Mouse (Mus musculus): ENCODE data around the gene Gpr31b.
"Not testable (repeated sequence)": the region's sequence is repeated elsewhere in the genome, so short reads cannot be mapped to it uniquely, and the experiment has no call there.

Gene Gpr31b

DNA sequence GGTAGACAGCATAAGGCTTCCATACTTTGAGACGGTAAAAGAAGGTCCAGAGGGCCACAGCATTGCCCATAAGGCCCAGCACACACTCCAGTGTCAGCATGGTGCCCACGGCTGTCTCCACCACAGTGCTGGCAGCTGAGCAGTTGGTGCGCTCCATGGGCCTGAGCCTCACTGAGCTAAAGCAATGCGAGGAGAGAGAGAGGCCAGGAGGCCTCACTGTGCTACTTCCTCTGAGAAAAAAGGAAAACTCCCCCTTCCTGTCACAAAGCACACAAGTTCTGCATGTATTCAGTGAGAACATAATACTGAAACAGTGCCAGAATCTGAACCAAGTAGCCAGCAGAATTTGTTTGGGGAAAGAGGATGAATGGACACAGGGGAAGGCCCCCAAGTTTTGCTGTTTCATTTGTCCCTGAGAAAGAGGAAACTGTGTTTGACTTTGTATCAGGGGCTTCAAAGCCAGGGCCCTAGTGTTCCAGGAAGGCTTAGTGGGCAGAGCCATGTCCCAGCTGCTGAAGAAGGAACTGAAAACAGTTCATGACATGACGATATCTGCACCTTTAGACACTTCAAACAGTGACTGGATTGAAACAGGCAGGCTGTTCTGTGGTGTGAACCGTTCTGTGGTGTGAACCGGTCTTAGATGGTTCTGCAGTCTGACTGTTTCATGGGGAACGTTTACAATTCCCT is at the start of gene Gpr31b:
Gene Gpr31b, minus strand, starts transcription at position 173 of the 690 bp plus-strand sequence.
- not testable (repeated sequence) for DNase-seq (ENCODE audit: low read depth, low spot score)

GRCm38 (mm10) chr17:13092960-13093359 is 40.9 kb upstream of the Gpr31b start:
- DNase-seq (ENCODE audit: low read depth, low spot score) = not testable (repeated sequence)

DNA sequence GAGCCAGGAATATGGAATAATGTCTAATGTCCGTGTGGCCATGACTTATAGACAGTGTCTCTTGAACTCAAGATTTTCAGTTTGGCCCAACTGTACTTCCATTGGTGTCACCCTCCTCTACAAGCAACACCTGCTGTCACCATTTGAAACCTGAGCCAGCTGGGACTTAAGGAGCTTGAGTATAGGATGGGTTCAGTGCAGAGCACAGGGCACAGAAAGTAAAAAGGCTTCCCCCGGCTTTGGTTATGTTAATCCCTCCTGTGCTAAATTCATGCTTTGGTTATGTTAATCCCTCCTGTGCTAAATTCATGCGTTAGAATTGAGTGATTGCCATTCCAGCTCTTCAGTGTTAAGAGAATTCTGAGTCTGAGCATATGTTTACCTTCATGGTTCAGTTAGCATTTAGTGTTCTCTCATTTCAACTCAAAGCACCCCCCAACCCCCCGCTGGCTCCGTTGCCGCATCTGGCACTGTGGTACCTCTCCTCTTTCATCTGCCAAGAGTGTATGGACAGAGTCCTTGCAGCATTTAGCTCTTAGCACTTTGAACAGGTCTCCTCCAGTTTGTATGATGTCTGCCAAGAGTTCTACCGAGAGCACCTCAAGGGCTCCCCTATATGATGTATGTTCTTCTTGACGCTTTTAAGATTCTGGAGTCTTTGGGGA is 40.1 kb upstream of the Gpr31b start:
- DNase-seq (ENCODE audit: low read depth, low spot score) = not testable (repeated sequence)

DNA sequence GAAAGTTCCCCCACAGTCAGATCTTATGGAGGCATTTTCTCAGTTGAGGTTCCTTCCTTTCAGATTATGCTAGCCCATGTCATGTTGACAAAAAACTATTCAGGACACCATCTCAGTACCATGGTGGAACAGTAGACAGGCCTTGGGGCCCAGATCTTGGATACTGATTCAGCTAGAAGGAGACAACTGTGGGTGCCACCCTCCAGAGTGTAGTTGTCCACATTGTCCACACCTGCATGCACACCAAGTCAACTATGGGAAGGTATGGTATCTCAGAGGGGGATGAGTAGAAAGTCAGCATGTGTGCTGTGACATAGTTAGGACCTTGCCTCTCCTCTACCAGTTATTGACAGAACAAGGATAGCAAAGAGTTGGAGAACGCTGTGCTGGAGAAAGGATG is 39.4 kb upstream of the Gpr31b start:
- not testable (repeated sequence) for DNase-seq (ENCODE audit: low read depth, low spot score)

GRCm38 (mm10) chr17:13069227-13069626 is 17.1 kb upstream of the Gpr31b start:
- DNase-seq (ENCODE audit: low read depth, low spot score) = not testable (repeated sequence)

DNA sequence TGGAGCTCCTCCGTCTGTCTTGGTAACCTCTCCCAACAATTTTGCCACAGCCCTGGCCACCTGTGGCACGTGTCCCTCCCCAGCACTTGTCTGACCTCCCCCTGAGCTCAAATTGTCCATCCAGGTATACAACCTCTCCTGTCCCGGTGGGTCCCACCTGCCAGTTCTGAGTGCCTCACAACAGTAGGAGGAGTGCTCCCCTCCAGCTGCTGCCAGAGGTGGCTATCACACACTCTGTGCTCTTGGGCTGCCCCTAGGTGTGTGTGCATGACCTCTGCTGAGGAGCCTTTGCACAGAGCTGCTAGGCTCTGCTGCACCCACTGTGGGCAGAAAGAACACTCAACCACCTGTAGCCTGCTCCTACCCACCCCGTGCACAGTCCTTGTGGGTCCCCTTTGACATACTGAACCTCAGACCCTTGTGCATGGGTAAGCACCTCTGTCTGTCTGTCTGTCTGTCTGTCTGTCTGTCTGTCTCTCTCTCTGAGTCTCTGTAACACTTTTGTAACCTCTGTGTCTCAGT is 15.8 kb upstream of the Gpr31b start:
- not testable (repeated sequence) for DNase-seq (ENCODE audit: low read depth, low spot score)

DNA sequence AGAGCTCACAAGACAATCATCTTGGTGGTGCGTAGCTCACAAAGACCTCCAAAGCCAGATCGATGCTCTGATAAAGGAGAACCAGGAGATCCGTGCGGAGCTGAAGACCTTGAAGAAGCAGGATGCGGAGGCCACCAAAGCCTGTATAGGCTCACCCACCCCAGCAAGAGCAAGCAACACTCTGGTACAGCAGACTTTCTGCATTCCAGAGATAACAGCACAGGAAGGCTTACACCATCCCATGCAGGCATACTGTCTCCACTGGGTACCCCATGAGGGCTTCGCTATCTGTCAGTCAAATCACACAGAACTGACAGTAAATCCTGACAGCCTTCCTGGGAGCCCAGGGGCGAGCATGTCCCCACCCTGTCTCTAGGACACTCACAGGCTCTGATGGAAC is 10.8 kb upstream of the Gpr31b start:
- DNase-seq (ENCODE audit: low read depth, low spot score) = not testable (repeated sequence)

- not testable (repeated sequence) for DNase-seq (ENCODE audit: low read depth, low spot score)
These were observed 8.7 kb upstream of the Gpr31b start, which contains the start of gene Tcp10b for GRCm38 (mm10) chr17:13060804-13061203. Gene Tcp10b, plus strand, starts transcription at chr17:13061104.

- peak; percentile 77 for DNase-seq (ENCODE audit: low read depth, low spot score)
These were observed 8.0 kb downstream of the Gpr31b start for GRCm38 (mm10) chr17:13043846-13044673.

DNA sequence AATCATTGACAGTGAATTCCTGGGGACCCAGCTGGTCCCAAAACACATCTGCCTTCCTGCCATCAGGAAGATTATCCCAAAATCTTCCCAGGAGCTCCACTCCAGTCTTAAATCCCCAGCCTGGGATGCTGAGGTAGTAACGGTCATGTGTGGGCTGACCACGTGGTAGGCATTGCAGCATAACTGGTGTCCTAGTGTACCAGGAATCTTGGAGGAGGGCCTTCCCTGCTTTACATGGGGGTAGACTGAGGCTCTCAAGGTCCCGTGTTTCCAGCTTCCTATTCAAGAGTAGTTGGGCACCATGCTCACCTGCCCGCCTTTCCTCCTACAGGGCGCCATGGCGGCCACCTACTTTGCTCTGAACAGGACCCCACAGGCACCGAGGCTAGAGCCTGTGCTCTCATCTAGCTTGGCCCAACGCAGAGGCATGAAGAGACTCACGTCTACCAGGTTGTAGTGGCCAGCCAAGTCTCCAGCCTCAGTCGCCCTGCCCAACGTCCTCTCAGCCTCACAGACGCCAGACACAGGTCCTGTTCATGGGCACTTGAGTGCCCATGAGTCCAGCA is 15.4 kb downstream of the Gpr31b start:
- DNase-seq (ENCODE audit: low read depth, low spot score) = not testable (repeated sequence)

DNA sequence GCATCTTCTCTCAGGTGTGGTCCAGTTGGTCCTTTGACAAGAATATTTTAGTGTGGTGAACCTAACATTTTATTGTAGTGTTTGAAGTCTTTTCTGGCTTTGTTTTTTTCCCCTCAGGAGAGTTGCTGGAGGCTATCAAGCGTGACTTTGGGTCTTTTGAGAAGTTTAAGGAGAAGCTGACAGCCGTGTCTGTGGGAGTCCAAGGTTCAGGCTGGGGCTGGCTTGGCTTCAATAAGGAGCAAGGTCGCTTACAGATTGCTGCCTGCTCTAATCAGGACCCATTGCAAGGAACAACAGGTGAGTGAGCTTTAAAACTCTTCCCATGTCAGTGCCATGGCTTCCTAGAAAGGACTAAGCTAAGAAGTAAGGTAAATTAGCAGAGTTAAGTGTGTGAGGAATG is 38.8 kb downstream of the Gpr31b start:
- no peak for DNase-seq (ENCODE audit: low read depth, low spot score)

DNA sequence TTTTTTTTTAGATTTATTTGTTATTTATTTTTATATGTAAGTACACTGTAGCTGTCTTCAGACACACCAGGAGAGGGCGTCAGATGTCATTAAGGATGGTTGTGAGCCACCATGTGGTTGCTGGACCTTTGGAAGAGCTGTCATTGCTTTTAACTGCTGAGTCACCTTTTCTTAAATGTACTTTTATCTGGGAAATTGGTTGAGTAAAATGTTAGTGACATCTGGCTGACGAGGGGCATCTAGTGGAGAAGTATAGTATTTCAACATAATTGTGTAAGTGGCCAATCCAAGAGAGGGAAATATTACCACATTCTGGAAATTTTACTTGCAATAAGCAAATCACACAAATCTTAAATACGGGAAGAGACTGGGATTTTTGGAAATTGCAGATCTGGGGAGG is 42.2 kb downstream of the Gpr31b start:
- peak; percentile 97 for DNase-seq (ENCODE audit: low read depth, low spot score)

- DNase-seq (ENCODE audit: low read depth, low spot score) = no peak
These were observed 43.6 kb downstream of the Gpr31b start for GRCm38 (mm10) chr17:13008528-13008927.

DNA sequence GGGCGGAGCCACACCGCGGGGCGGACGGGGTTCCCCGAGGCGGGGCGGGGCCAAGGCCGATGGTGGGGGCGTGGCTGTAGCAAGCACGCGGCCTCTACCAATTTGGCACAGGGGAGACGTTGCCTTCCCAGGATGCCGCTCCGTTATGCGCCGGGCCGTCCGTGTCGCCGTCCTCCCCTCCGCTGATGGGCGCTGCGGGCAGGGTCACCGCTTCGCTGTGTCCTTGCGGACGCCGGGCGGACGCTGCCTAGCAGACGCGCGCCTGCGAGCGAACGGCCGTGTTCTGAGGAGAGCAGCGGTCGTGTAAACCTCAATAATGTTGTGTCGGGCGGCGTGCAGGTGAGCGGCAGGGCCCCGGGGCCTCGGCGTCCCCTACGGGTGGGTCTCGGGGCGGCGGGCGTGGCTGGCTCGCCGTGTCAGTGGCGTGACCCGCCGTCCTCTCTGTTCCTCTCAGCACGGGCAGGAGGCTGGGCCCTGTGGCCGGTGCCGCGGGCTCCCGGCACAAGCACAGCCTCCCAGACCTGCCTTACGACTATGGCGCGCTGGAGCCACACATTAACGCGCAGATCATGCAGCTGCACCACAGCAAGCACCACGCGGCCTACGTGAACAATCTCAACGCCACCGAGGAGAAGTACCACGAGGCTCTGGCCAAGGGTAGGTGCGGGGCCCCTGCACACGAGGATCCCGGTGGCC is 44.2 kb downstream of the Gpr31b start:
- DNase-seq (ENCODE audit: low read depth, low spot score) = peak; percentile 97

DNA sequence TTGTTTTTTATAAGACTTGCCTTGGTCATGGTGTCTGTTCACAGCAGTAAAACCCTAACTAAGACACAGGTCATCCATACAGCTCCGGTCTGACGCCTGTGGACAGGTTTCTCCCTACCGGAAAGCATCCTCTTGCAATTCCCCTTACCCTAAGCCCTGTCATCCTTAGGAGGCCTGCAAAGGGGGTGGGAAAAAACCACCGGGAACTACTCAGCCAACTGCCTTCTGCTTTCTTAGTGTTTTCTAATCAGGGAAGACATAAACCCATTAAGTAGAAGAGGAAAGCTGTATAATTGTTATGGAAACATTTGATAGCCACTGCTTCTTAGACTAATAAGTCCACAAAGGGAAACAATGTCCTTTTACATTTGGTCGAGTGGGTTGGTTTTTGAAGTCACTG is 45.1 kb downstream of the Gpr31b start:
- no peak for DNase-seq (ENCODE audit: low read depth, low spot score)

DNA sequence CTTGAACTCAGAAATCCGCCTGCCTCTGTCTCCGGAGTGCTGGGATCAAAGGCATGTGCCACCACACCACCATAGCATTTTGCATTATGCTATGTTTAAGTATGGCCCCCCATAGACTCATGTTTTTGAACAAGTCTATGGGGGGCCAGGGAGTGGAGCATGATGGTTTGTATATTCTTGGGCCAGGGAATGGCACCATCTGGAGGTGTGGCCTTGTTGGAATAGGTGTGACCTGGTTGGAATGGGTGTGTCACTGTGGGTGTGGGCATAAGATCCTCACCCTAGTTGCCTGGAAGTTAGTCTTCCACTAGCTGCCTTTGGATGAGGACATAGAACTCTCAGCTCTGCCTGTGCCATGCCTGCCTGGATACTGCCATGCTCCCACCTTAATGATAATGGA is 45.5 kb downstream of the Gpr31b start, which contains the start of gene Sod2:
Gene Sod2, plus strand, starts transcription at position 301 of the 400 bp plus-strand sequence.
- DNase-seq (ENCODE audit: low read depth, low spot score) = not testable (repeated sequence)

DNA sequence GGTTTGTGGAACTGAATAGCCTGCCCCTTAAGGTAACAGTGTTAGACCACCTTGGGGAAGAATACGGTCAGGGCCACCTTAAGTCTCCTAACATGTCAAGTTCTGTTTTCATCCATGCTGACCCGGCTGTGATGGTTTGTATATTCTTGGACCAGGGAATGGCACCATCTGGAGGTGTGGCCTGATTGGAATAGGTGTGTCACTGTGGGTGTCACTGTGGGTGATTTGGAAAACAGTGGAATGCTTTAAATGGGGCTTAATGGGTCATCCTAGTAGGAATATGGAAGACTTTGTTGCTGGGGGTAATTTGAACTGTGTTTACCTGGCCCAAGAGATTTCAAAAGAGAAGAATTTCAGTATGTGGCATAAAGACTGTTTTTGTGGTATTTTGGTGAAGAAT is 47.7 kb downstream of the Gpr31b start:
- not testable (repeated sequence) for DNase-seq (ENCODE audit: low read depth, low spot score)

DNA sequence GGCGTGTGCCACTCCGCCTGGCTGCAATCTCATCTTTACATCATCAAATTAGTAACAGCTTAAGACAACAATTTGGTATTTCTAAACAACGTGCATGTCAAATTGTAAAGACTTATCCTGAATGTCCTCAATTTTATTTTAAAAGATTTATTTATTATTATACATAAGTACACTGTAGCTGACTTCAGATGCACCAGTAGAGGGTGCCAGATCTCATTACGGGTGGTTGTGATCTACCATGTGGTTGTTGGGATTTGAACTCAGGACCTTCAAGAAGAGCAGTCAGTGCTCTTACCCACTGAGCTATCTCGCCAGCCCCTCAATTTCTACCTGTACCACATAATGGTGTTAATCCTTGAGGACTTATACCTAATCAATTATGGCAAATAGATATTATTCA is 49.9 kb downstream of the Gpr31b start:
- DNase-seq (ENCODE audit: low read depth, low spot score) = not testable (repeated sequence)
